Mouse (Mus musculus) hindbrain, embryonic 10.5 days (tissue): ENCODE measurements around the gene Qrich2. TPM values are rescaled to one million over a fixed set of nuclear protein-coding genes. Genes with fewer than 3 reads are reported as not detected.
A peak's percentile ranks its signal among the peaks of the same experiment; 100 is the strongest.
"Not testable (repeated sequence)": the region's sequence is repeated elsewhere in the genome, so short reads cannot be mapped to it uniquely, and the experiment has no call there.

Source experiments
- DNase-seq: peaks from one replicate; pipeline ENCODE4 v3.0.0-alpha.2; 2017; ENCODE audit warnings: low spot score
- H3K27ac ChIP-seq: fragments of 300-500 bp; sonication (generic); 2 replicates; pipeline ENCODE4 v1.5.1; 2016; ENCODE audit warnings: mild to moderate bottlenecking, moderate library complexity
- H3K27me3 ChIP-seq: fragments of 300-500 bp; sonication (generic); 2 replicates; pipeline ENCODE4 v1.6.1; 2016; ENCODE audit warnings: mild to moderate bottlenecking; ENCODE audit not compliant: poor library complexity, insufficient read depth, severe bottlenecking
- H3K36me3 ChIP-seq: fragments of 300-500 bp; sonication (generic); 2 replicates; pipeline ENCODE4 v1.6.1; 2016; ENCODE audit warnings: mild to moderate bottlenecking, moderate library complexity
- H3K4me1 ChIP-seq: fragments of 300-500 bp; sonication (generic); replicated peaks from 2 replicates; pipeline ENCODE4 v1.6.1; 2016; ENCODE audit warnings: mild to moderate bottlenecking
- H3K4me3 ChIP-seq: fragments of 300-500 bp; sonication (generic); 2 replicates; pipeline ENCODE4 v1.5.1; 2016; ENCODE audit warnings: mild to moderate bottlenecking, moderate library complexity
- H3K9me3 ChIP-seq: fragments of 300-500 bp; sonication (generic); 2 replicates; pipeline ENCODE4 v1.6.1; 2016; ENCODE audit warnings: mild to moderate bottlenecking, moderate library complexity
- WGBS: fragments of 180-500 bp; shearing (Covaris S2); methylation state at CpG from one replicate; pipeline ENCODE4 v1.1.7; 2016; 5-methylcytosine and 5-hydroxymethylcytosine counted together
- polyA plus RNA-seq: library from polyadenylated mRNA; unstranded; fragments of >200 nt; fragmentation: Nextera tagmentation; extraction: Ambion mirVana; gene quantifications from 2 replicates; pipeline ENCODE4 v1.2.1, GENCODE M21; 2016

Gene Qrich2
- polyA plus RNA-seq, 1 experiment from 2014 or later = 0.16 TPM

GRCm38 (mm10) chr11:116421102-116421501 is 44.9 kb downstream of the Qrich2 start:
- no peak overlapping the region for H3K27ac ChIP-seq
- H3K9me3 ChIP-seq = no peaks in the 10 kb centered on the region
- DNase-seq = no peak
- H3K4me1 ChIP-seq = peaks cover 29% of the 10 kb centered on the region
- H3K27me3 ChIP-seq = no peaks in the 10 kb centered on the region
- no peaks in the 10 kb centered on the region for H3K36me3 ChIP-seq
- WGBS = 72% methylated on average over 6 of the region's 6 CpGs
- H3K4me3 ChIP-seq = no peak overlapping the region

GRCm38 (mm10) chr11:116418841-116419462 is 47.1 kb downstream of the Qrich2 start:
- Histone ChIP-seq H3K27ac (peak overlapping the region; percentile 77), H3K27me3 (peaks cover 9% of the 10 kb centered on the region), H3K9me3 (no peaks in the 10 kb centered on the region), H3K4me3 (no peak overlapping the region), H3K36me3 (no peaks in the 10 kb centered on the region), H3K4me1 (peaks cover 33% of the 10 kb centered on the region)
- WGBS = 79% methylated on average over 6 of the region's 6 CpGs
- no peak for DNase-seq

GRCm38 (mm10) chr11:116418194-116418840 is 47.7 kb downstream of the Qrich2 start:
- WGBS = 20% methylated on average over 2 of the region's 2 CpGs
- no peak overlapping the region for H3K4me3 ChIP-seq
- H3K27me3 ChIP-seq = peaks cover 15% of the 10 kb centered on the region
- peaks cover 36% of the 10 kb centered on the region for H3K4me1 ChIP-seq
- no peaks in the 10 kb centered on the region for H3K36me3 ChIP-seq
- DNase-seq = peak; percentile 73
- no peaks in the 10 kb centered on the region for H3K9me3 ChIP-seq
- H3K27ac ChIP-seq = peak overlapping the region; percentile 77

- Histone ChIP-seq H3K4me1 (peaks cover 48% of the 10 kb centered on the region), H3K4me3 (no peak overlapping the region), H3K27ac (no peak overlapping the region), H3K9me3 (no peaks in the 10 kb centered on the region), H3K36me3 (no peaks in the 10 kb centered on the region), H3K27me3 (peaks cover 21% of the 10 kb centered on the region)
- WGBS = 92% methylated on average over 5 of the region's 5 CpGs
- no peak for DNase-seq
Measured at GRCm38 (mm10) chr11:116417054-116417453, 49.0 kb downstream of the Qrich2 start.

GRCm38 (mm10) chr11:116416196-116416943 is 49.7 kb downstream of the Qrich2 start:
- DNase-seq = no peak
- Histone ChIP-seq H3K36me3 (no peaks in the 10 kb centered on the region), H3K4me3 (no peak overlapping the region), H3K9me3 (no peaks in the 10 kb centered on the region), H3K27me3 (peaks cover 28% of the 10 kb centered on the region), H3K4me1 (peaks cover 54% of the 10 kb centered on the region), H3K27ac (no peak overlapping the region)
- WGBS = 74% methylated on average over 6 of the region's 6 CpGs

GRCm38 (mm10) chr11:116413631-116414022 is 52.4 kb downstream of the Qrich2 start:
- Histone ChIP-seq H3K9me3 (no peaks in the 10 kb centered on the region), H3K27me3 (peaks cover 37% of the 10 kb centered on the region), H3K36me3 (peaks cover 6% of the 10 kb centered on the region; the same call in 1 of the 2 replicates), H3K27ac (peak overlapping the region; percentile 93), H3K4me1 (peaks cover 43% of the 10 kb centered on the region), H3K4me3 (peak overlapping the region; percentile 84)
- 88% methylated on average over 4 of the region's 4 CpGs for WGBS
- DNase-seq = no peak

- Histone ChIP-seq H3K4me3 (peak within 1 kb of the TSS; percentile 84), H3K9me3 (no peaks in the 10 kb centered on the region), H3K27me3 (peaks cover 37% of the 10 kb centered on the region), H3K27ac (peak within 1 kb of the TSS; percentile 93), H3K36me3 (peaks cover 6% of the 10 kb centered on the region; the same call in 1 of the 2 replicates), H3K4me1 (peaks cover 37% of the 10 kb centered on the region)
- peak; percentile 87 for DNase-seq
- WGBS = 4% methylated on average over 82 of the region's 82 CpGs
Measured at GRCm38 (mm10) chr11:116412904-116413630, 53.0 kb downstream of the Qrich2 start, which contains the start of gene Rnf157. Gene Rnf157 (minus strand): TSS chr11:116413032.

- Histone ChIP-seq H3K4me3 (peak overlapping the region; percentile 84), H3K4me1 (peaks cover 34% of the 10 kb centered on the region), H3K27me3 (peaks cover 37% of the 10 kb centered on the region), H3K27ac (peak overlapping the region; percentile 93), H3K9me3 (no peaks in the 10 kb centered on the region), H3K36me3 (peaks cover 6% of the 10 kb centered on the region; the same call in 1 of the 2 replicates)
- DNase-seq = peak; percentile 51
- under 1% methylated on average over 76 of the region's 76 CpGs for WGBS
Measured at GRCm38 (mm10) chr11:116412028-116412827, 53.8 kb downstream of the Qrich2 start.

GRCm38 (mm10) chr11:116411582-116411981 is 54.5 kb downstream of the Qrich2 start:
- H3K9me3 ChIP-seq = no peaks in the 10 kb centered on the region
- peaks cover 37% of the 10 kb centered on the region for H3K27me3 ChIP-seq
- peaks cover 34% of the 10 kb centered on the region for H3K4me1 ChIP-seq
- 7% methylated on average over 6 of the region's 6 CpGs for WGBS
- H3K4me3 ChIP-seq = peak overlapping the region; percentile 84
- peaks cover 6% of the 10 kb centered on the region; the same call in 1 of the 2 replicates for H3K36me3 ChIP-seq
- no peak for DNase-seq
- H3K27ac ChIP-seq = 0 out of 2 replicates have a peak overlapping the region, but pooled peaks have one; percentile 29

- H3K4me1 ChIP-seq = peaks cover 28% of the 10 kb centered on the region
- not testable (repeated sequence) for H3K27ac ChIP-seq, DNase-seq, H3K4me3 ChIP-seq, H3K9me3 ChIP-seq
- peaks cover 37% of the 10 kb centered on the region for H3K27me3 ChIP-seq
- peaks cover 10% of the 10 kb centered on the region; the same call in 1 of the 2 replicates for H3K36me3 ChIP-seq
- 88% methylated on average over 4 of the region's 4 CpGs for WGBS
Measured at GRCm38 (mm10) chr11:116410415-116410814, 55.6 kb downstream of the Qrich2 start.

GRCm38 (mm10) chr11:116409008-116409407 is 57.0 kb downstream of the Qrich2 start:
- H3K4me3 ChIP-seq = no peak overlapping the region
- H3K27me3 ChIP-seq = peaks cover 28% of the 10 kb centered on the region
- H3K36me3 ChIP-seq = peaks cover 15% of the 10 kb centered on the region
- no peak overlapping the region for H3K27ac ChIP-seq
- H3K9me3 ChIP-seq = no peaks in the 10 kb centered on the region
- 89% methylated on average over 3 of the region's 3 CpGs for WGBS
- no peak for DNase-seq
- H3K4me1 ChIP-seq = peaks cover 28% of the 10 kb centered on the region
